Mouse (Mus musculus): ENCODE results near the gene Itgav.

The Itgav gene

DNA sequence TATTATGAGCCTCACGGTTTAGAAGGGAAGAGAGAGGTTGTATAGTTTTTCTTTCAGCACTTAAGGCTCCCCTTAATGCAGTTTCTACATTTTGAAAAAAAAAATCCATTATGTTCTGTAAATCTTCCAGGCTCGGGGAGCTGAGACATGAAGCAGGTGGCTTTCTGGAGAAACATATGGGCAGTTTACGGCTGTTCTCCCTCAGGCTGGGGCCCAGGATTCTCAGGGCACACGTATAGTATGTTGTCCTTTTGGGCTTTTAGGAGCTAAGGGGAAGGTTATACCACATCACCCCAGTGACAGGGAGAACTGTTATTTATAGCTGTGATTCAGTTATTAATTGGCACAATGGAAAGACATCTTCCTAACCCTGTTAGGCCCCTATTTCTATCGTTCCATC, 101.0 kb downstream of the Itgav start:
- TF ChIP-seq CTCF (conservative IDR thresholded peaks at IDR 0.05; ENCODE audit: low read length) (no peak), POU5F1 (IDR thresholded peaks at IDR 0.05; ENCODE audit: borderline replicate concordance, low read length) (no peak), NANOG (IDR thresholded peaks at IDR 0.05; ENCODE audit: borderline replicate concordance, low read length) (no peak)
- Histone ChIP-seq H3K27me3 (ENCODE audit: insufficient read depth, low read length) (no peaks in the 10 kb centered on the region), H3K4me1 (replicated peaks; ENCODE audit: low read depth, low read length) (no peaks in the 10 kb centered on the region), H3K9me3 (ENCODE audit: low read length) (no peaks in the 10 kb centered on the region), H3K36me3 (ENCODE audit: insufficient read depth, low read length) (no peaks in the 10 kb centered on the region), H3K4me3 (replicated peaks; ENCODE audit: low read length) (no peak overlapping the region)

GRCm38 (mm10) chr2:83828895-83829539, 104.8 kb downstream of the Itgav start:
- TF ChIP-seq CTCF (conservative IDR thresholded peaks at IDR 0.05; ENCODE audit: low read length) (no peak), POU5F1 (IDR thresholded peaks at IDR 0.05; ENCODE audit: borderline replicate concordance, low read length) (no peak), NANOG (IDR thresholded peaks at IDR 0.05; ENCODE audit: borderline replicate concordance, low read length) (no peak)
- H3K4me3 ChIP-seq (replicated peaks; ENCODE audit: low read length): no peak overlapping the region
- H3K36me3 ChIP-seq (ENCODE audit: insufficient read depth, low read length): no peaks in the 10 kb centered on the region
- H3K4me1 ChIP-seq (replicated peaks; ENCODE audit: low read depth, low read length): no peaks in the 10 kb centered on the region
- no peaks in the 10 kb centered on the region for H3K27me3 ChIP-seq (ENCODE audit: insufficient read depth, low read length)
- no peaks in the 10 kb centered on the region for H3K9me3 ChIP-seq (ENCODE audit: low read length)

GRCm38 (mm10) chr2:83832903-83833302, 108.7 kb downstream of the Itgav start:
- Histone ChIP-seq H3K27me3 (ENCODE audit: insufficient read depth, low read length) (no peaks in the 10 kb centered on the region), H3K4me3 (replicated peaks; ENCODE audit: low read length) (no peak overlapping the region), H3K4me1 (replicated peaks; ENCODE audit: low read depth, low read length) (no peaks in the 10 kb centered on the region), H3K36me3 (ENCODE audit: insufficient read depth, low read length) (no peaks in the 10 kb centered on the region), H3K9me3 (ENCODE audit: low read length) (no peaks in the 10 kb centered on the region)
- TF ChIP-seq CTCF (conservative IDR thresholded peaks at IDR 0.05; ENCODE audit: low read length) (no peak), POU5F1 (IDR thresholded peaks at IDR 0.05; ENCODE audit: borderline replicate concordance, low read length) (no peak), NANOG (IDR thresholded peaks at IDR 0.05; ENCODE audit: borderline replicate concordance, low read length) (no peak)

- H3K36me3 ChIP-seq (ENCODE audit: insufficient read depth, low read length): no peaks in the 10 kb centered on the region
- H3K4me1 ChIP-seq (replicated peaks; ENCODE audit: low read depth, low read length): no peaks in the 10 kb centered on the region
- no peaks in the 10 kb centered on the region for H3K9me3 ChIP-seq (ENCODE audit: low read length)
- no peak overlapping the region for H3K4me3 ChIP-seq (replicated peaks; ENCODE audit: low read length)
- TF ChIP-seq CTCF (conservative IDR thresholded peaks at IDR 0.05; ENCODE audit: low read length) (no peak), NANOG (IDR thresholded peaks at IDR 0.05; ENCODE audit: borderline replicate concordance, low read length) (no peak), POU5F1 (IDR thresholded peaks at IDR 0.05; ENCODE audit: borderline replicate concordance, low read length) (no peak)
- no peaks in the 10 kb centered on the region for H3K27me3 ChIP-seq (ENCODE audit: insufficient read depth, low read length)
Observed at GRCm38 (mm10) chr2:83835313-83836070, 111.3 kb downstream of the Itgav start.

- Histone ChIP-seq H3K4me3 (replicated peaks; ENCODE audit: low read length) (no peak overlapping the region), H3K27me3 (ENCODE audit: insufficient read depth, low read length) (no peaks in the 10 kb centered on the region), H3K4me1 (replicated peaks; ENCODE audit: low read depth, low read length) (no peaks in the 10 kb centered on the region), H3K9me3 (ENCODE audit: low read length) (no peaks in the 10 kb centered on the region), H3K36me3 (ENCODE audit: insufficient read depth, low read length) (no peaks in the 10 kb centered on the region)
- TF ChIP-seq POU5F1 (IDR thresholded peaks at IDR 0.05; ENCODE audit: borderline replicate concordance, low read length) (no peak), CTCF (conservative IDR thresholded peaks at IDR 0.05; ENCODE audit: low read length) (no peak), NANOG (IDR thresholded peaks at IDR 0.05; ENCODE audit: borderline replicate concordance, low read length) (no peak)
Observed at GRCm38 (mm10) chr2:83848495-83848894, 124.3 kb downstream of the Itgav start.

DNA sequence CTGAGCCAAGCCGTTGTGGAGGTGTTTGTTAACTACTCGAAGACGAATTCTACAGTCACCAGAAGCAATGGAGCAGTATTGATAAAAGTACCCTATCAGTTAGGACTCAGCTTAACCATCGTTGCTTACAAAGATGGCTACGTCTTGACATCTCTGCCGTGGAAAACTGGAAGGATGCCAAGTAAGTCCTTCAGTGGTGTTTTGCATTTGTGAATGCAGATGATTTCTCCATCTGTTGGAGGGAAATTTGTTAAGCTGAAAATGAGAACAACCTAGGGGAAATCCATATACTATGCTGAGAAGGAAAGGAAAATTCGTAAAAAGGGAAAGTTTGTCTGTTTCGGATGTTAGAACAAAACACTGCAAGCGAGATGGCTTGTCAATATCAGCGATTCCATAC, 129.2 kb downstream of the Itgav start:
- Histone ChIP-seq H3K4me1 (replicated peaks; ENCODE audit: low read depth, low read length) (no peaks in the 10 kb centered on the region), H3K36me3 (ENCODE audit: insufficient read depth, low read length) (no peaks in the 10 kb centered on the region), H3K4me3 (replicated peaks; ENCODE audit: low read length) (no peak overlapping the region), H3K9me3 (ENCODE audit: low read length) (no peaks in the 10 kb centered on the region), H3K27me3 (ENCODE audit: insufficient read depth, low read length) (no peaks in the 10 kb centered on the region)
- TF ChIP-seq CTCF (conservative IDR thresholded peaks at IDR 0.05; ENCODE audit: low read length): no peak
- TF ChIP-seq NANOG (IDR thresholded peaks at IDR 0.05; ENCODE audit: borderline replicate concordance, low read length): no peak
- TF ChIP-seq POU5F1 (IDR thresholded peaks at IDR 0.05; ENCODE audit: borderline replicate concordance, low read length): no peak

- TF ChIP-seq NANOG (IDR thresholded peaks at IDR 0.05; ENCODE audit: borderline replicate concordance, low read length): no peak
- H3K4me1 ChIP-seq (replicated peaks; ENCODE audit: low read depth, low read length): no peaks in the 10 kb centered on the region
- H3K4me3 ChIP-seq (replicated peaks; ENCODE audit: low read length): no peak overlapping the region
- no peaks in the 10 kb centered on the region for H3K36me3 ChIP-seq (ENCODE audit: insufficient read depth, low read length)
- no peaks in the 10 kb centered on the region for H3K27me3 ChIP-seq (ENCODE audit: insufficient read depth, low read length)
- H3K9me3 ChIP-seq (ENCODE audit: low read length): no peaks in the 10 kb centered on the region
Observed at GRCm38 (mm10) chr2:83856236-83856635, 132.0 kb downstream of the Itgav start.

All from E14TG2a.4 (cell line).